Mouse (Mus musculus) heart, adult 2 months (tissue): ENCODE data around the gene Itprid2.

ENCODE experiments used
- CTCF ChIP-seq: fragments of 200-600 bp; IDR thresholded peaks from 2 replicates; pipeline ENCODE4 v1.8.1; 2022; ENCODE audit warnings: antibody characterized with exemption, mild to moderate bottlenecking, moderate library complexity
- POLR2A ChIP-seq: fragments of 200-500 bp; IDR thresholded peaks from 2 replicates; pipeline ENCODE4 v1.6.1; 2011; ENCODE audit warnings: mild to moderate bottlenecking, low read depth, low read length, control low read depth; ENCODE audit not compliant: insufficient read depth

- TF ChIP-seq CTCF (no peak), POLR2A (no peak)
Observed at GRCm38 (mm10) chr2:79601691-79602116, 33.4 kb upstream of the Itprid2 start.
